Mouse (Mus musculus) yolk sac, embryonic 10.5 days (tissue): Measurements from ENCODE around the gene Gm20388.

Experiments
- DNase-seq: peaks from one replicate; pipeline ENCODE4 v3.0.0-alpha.2; 2017; ENCODE audit warnings: low spot score

Gene Gm20388

GRCm38 (mm10) chr8:121530639-121531038 is 1620.0 kb downstream of the Gm20388 start:
- no peak for DNase-seq

GRCm38 (mm10) chr8:121532381-121532780 is 1621.7 kb downstream of the Gm20388 start:
- peak; percentile 19 for DNase-seq

- DNase-seq, result no peak
These were observed 1631.2 kb downstream of the Gm20388 start for GRCm38 (mm10) chr8:121541862-121542261.

- no peak for DNase-seq
These were observed 1632.3 kb downstream of the Gm20388 start for GRCm38 (mm10) chr8:121542901-121543300.

- DNase-seq, result no peak
These were observed 1633.7 kb downstream of the Gm20388 start, which contains the start of gene 1700018B08Rik for GRCm38 (mm10) chr8:121544276-121544785. Gene 1700018B08Rik, minus strand, starts transcription at chr8:121544320.

- DNase-seq, result no peak
These were observed 1634.3 kb downstream of the Gm20388 start for GRCm38 (mm10) chr8:121544936-121545335.

GRCm38 (mm10) chr8:121547132-121547531 is 1636.5 kb downstream of the Gm20388 start:
- peak; percentile 56 for DNase-seq

- DNase-seq, result no peak
These were observed 1639.4 kb downstream of the Gm20388 start for GRCm38 (mm10) chr8:121550056-121550455.

- no peak for DNase-seq
These were observed 1640.7 kb downstream of the Gm20388 start for GRCm38 (mm10) chr8:121551065-121551985.

- no peak for DNase-seq
These were observed 1641.9 kb downstream of the Gm20388 start for GRCm38 (mm10) chr8:121552506-121552905.

GRCm38 (mm10) chr8:121553831-121554475 is 1643.3 kb downstream of the Gm20388 start:
- DNase-seq, result no peak

- no peak for DNase-seq
These were observed 1647.1 kb downstream of the Gm20388 start for GRCm38 (mm10) chr8:121557746-121558145.

- no peak for DNase-seq
These were observed 1647.9 kb downstream of the Gm20388 start for GRCm38 (mm10) chr8:121558538-121558937.

GRCm38 (mm10) chr8:121559801-121560200 is 1649.2 kb downstream of the Gm20388 start:
- no peak for DNase-seq

- no peak for DNase-seq
These were observed 1649.9 kb downstream of the Gm20388 start for GRCm38 (mm10) chr8:121560432-121561100.

GRCm38 (mm10) chr8:121561636-121562345 is 1651.2 kb downstream of the Gm20388 start:
- DNase-seq, result no peak

GRCm38 (mm10) chr8:121562941-121563351 is 1652.3 kb downstream of the Gm20388 start:
- no peak for DNase-seq

- no peak for DNase-seq
These were observed 1653.1 kb downstream of the Gm20388 start for GRCm38 (mm10) chr8:121563701-121564100.

GRCm38 (mm10) chr8:121568321-121568720 is 1657.7 kb downstream of the Gm20388 start:
- no peak for DNase-seq

- DNase-seq, result peak; percentile 40
These were observed 1659.7 kb downstream of the Gm20388 start for GRCm38 (mm10) chr8:121570335-121570734.

GRCm38 (mm10) chr8:121570801-121571200 is 1660.2 kb downstream of the Gm20388 start:
- no peak for DNase-seq

GRCm38 (mm10) chr8:121572121-121572520 is 1661.5 kb downstream of the Gm20388 start:
- DNase-seq, result no peak
